Mouse (Mus musculus) small intestine, adult 2 months (tissue): ENCODE results near the gene Fchsd2.

ENCODE experiments used
- CTCF ChIP-seq: fragments of 200-500 bp; IDR thresholded peaks from 2 replicates; pipeline ENCODE4 v1.5.1; 2012; ENCODE audit warnings: low read depth, mild to moderate bottlenecking, control low read depth, inconsistent platforms, low read length, moderate library complexity, mixed read lengths; ENCODE audit not compliant: insufficient replicate concordance, insufficient read length; ENCODE audit errors: extremely low read depth
- POLR2A ChIP-seq: fragments of 200-500 bp; IDR thresholded peaks from 2 replicates; pipeline ENCODE4 v1.6.1; 2012; ENCODE audit warnings: low read depth, mild to moderate bottlenecking, control low read depth, inconsistent platforms, low read length, moderate library complexity

- TF ChIP-seq POLR2A (no peak), CTCF (no peak)
These were observed 165.8 kb downstream of the Fchsd2 start for GRCm38 (mm10) chr7:101258482-101258881.
